Mouse (Mus musculus): ENCODE measurements at regions not wholly inside any gene's neighbourhood (a gene's known extent, or its start where the extent isn't known, plus 50 kb on each side); places are given as distances from the start of the nearest gene placed in this dataset.
"Not testable (repeated sequence)": the region's sequence is repeated elsewhere in the genome, so short reads cannot be mapped to it uniquely, and the experiment has no call there.

- no peak for ATAC-seq (replicated peaks; ENCODE audit: low FRiP score)
- Histone ChIP-seq H3K27me3 (replicated peaks; ENCODE audit: control insufficient read depth, insufficient read depth, low read length) (no peaks in the 10 kb centered on the region), H3K36me3 (ENCODE audit: control insufficient read depth, insufficient read depth, low read length) (no peaks in the 10 kb centered on the region), H3K9me3 (ENCODE audit: control insufficient read depth, low read length) (0 out of 2 replicates have a peak, but pooled peaks cover 2% of the 10 kb centered on the region), H3K9ac (ENCODE audit: low read depth, low read length) (no peak overlapping the region), H3K4me3 (ENCODE audit: low read depth, low read length) (no peak overlapping the region), H3K4me2 (no peak overlapping the region), H3K27ac (ENCODE audit: low read depth, low read length) (no peak overlapping the region), H3K4me1 (replicated peaks; ENCODE audit: control insufficient read depth, insufficient read depth, low read length) (no peaks in the 10 kb centered on the region)
- no peak for DNase-seq (ENCODE audit: low spot score)
- WGBS = 37% methylated on average over 2 of the region's 2 CpGs
Measured at GRCm38 (mm10) chr12:114406206-114406605, 862.5 kb downstream of the Adam6a start.

- H3K9ac ChIP-seq (ENCODE audit: low read depth, low read length) = no peak overlapping the region
- no peak overlapping the region for H3K4me3 ChIP-seq (ENCODE audit: low read depth, low read length)
- H3K27me3 ChIP-seq (replicated peaks; ENCODE audit: control insufficient read depth, insufficient read depth, low read length) = no peaks in the 10 kb centered on the region
- no peaks in the 10 kb centered on the region for H3K4me1 ChIP-seq (replicated peaks; ENCODE audit: control insufficient read depth, insufficient read depth, low read length)
- no peak overlapping the region for H3K27ac ChIP-seq (ENCODE audit: low read depth, low read length)
- no peak for ATAC-seq (replicated peaks; ENCODE audit: low FRiP score)
- H3K4me2 ChIP-seq = no peak overlapping the region
- H3K9me3 ChIP-seq (ENCODE audit: control insufficient read depth, low read length) = peaks cover 2% of the 10 kb centered on the region; the same call in 1 of the 2 replicates
- no peaks in the 10 kb centered on the region for H3K36me3 ChIP-seq (ENCODE audit: control insufficient read depth, insufficient read depth, low read length)
- DNase-seq (ENCODE audit: low spot score) = no peak
Measured at GRCm38 (mm10) chr12:114434529-114434928, 890.8 kb downstream of the Adam6a start.

- H3K9me3 ChIP-seq (ENCODE audit: control insufficient read depth, low read length) = peaks cover 11% of the 10 kb centered on the region; the same call in 1 of the 2 replicates
- no peak for ATAC-seq (replicated peaks; ENCODE audit: low FRiP score)
- DNase-seq (ENCODE audit: low spot score) = no peak
Measured at GRCm38 (mm10) chr12:114462037-114462436, 918.3 kb downstream of the Adam6a start.

GRCm38 (mm10) chr12:114462566-114462965 is 918.9 kb downstream of the Adam6a start:
- H3K9me3 ChIP-seq (ENCODE audit: control insufficient read depth, low read length) = peaks cover 9% of the 10 kb centered on the region; the same call in 1 of the 2 replicates
- H3K9ac ChIP-seq (ENCODE audit: low read depth, low read length) = no peak overlapping the region
- H3K36me3 ChIP-seq (ENCODE audit: control insufficient read depth, insufficient read depth, low read length) = no peaks in the 10 kb centered on the region
- no peaks in the 10 kb centered on the region for H3K27me3 ChIP-seq (replicated peaks; ENCODE audit: control insufficient read depth, insufficient read depth, low read length)
- no peak overlapping the region for H3K27ac ChIP-seq (ENCODE audit: low read depth, low read length)
- DNase-seq (ENCODE audit: low spot score) (no peak), ATAC-seq (replicated peaks; ENCODE audit: low FRiP score) (no peak)
- no peak overlapping the region for H3K4me3 ChIP-seq (ENCODE audit: low read depth, low read length)
- no peaks in the 10 kb centered on the region for H3K4me1 ChIP-seq (replicated peaks; ENCODE audit: control insufficient read depth, insufficient read depth, low read length)
- H3K4me2 ChIP-seq = no peak overlapping the region

More at GRCm38 (mm10) chr12:114462037-114462436, 918.3 kb downstream of the Adam6a start:
- Histone ChIP-seq H3K9ac (ENCODE audit: low read depth, low read length) (no peak overlapping the region), H3K4me1 (replicated peaks; ENCODE audit: control insufficient read depth, insufficient read depth, low read length) (no peaks in the 10 kb centered on the region), H3K4me2 (no peak overlapping the region), H3K36me3 (ENCODE audit: control insufficient read depth, insufficient read depth, low read length) (no peaks in the 10 kb centered on the region), H3K27me3 (replicated peaks; ENCODE audit: control insufficient read depth, insufficient read depth, low read length) (no peaks in the 10 kb centered on the region), H3K27ac (ENCODE audit: low read depth, low read length) (no peak overlapping the region), H3K4me3 (ENCODE audit: low read depth, low read length) (no peak overlapping the region)
- WGBS = 77% methylated on average over 5 of the region's 5 CpGs

GRCm38 (mm10) chr12:114468857-114469256 is 925.1 kb downstream of the Adam6a start:
- DNase-seq (ENCODE audit: low spot score) (no peak), ATAC-seq (replicated peaks; ENCODE audit: low FRiP score) (no peak)
- H3K9ac ChIP-seq (ENCODE audit: low read depth, low read length) = no peak overlapping the region
- no peaks in the 10 kb centered on the region for H3K27me3 ChIP-seq (replicated peaks; ENCODE audit: control insufficient read depth, insufficient read depth, low read length)
- no peak overlapping the region for H3K4me2 ChIP-seq
- H3K4me1 ChIP-seq (replicated peaks; ENCODE audit: control insufficient read depth, insufficient read depth, low read length) = no peaks in the 10 kb centered on the region
- no peak overlapping the region for H3K4me3 ChIP-seq (ENCODE audit: low read depth, low read length)
- no peak overlapping the region for H3K27ac ChIP-seq (ENCODE audit: low read depth, low read length)
- 79% methylated on average over 2 of the region's 2 CpGs for WGBS
- H3K36me3 ChIP-seq (ENCODE audit: control insufficient read depth, insufficient read depth, low read length) = no peaks in the 10 kb centered on the region
- H3K9me3 ChIP-seq (ENCODE audit: control insufficient read depth, low read length) = no peaks in the 10 kb centered on the region

- H3K9me3 ChIP-seq (ENCODE audit: control insufficient read depth, low read length) = not testable (repeated sequence)
Measured at GRCm38 (mm10) chr12:114472678-114473077, 929.0 kb downstream of the Adam6a start.

GRCm38 (mm10) chr12:114478741-114479140 is 935.0 kb downstream of the Adam6a start:
- 74% methylated on average over 3 of the region's 3 CpGs for WGBS
- H3K27ac ChIP-seq (ENCODE audit: low read depth, low read length) = no peak overlapping the region
- H3K9ac ChIP-seq (ENCODE audit: low read depth, low read length) = no peak overlapping the region
- no peaks in the 10 kb centered on the region for H3K9me3 ChIP-seq (ENCODE audit: control insufficient read depth, low read length)
- H3K4me3 ChIP-seq (ENCODE audit: low read depth, low read length) = no peak overlapping the region
- ATAC-seq (replicated peaks; ENCODE audit: low FRiP score) (no peak), DNase-seq (ENCODE audit: low spot score) (no peak)
- no peaks in the 10 kb centered on the region for H3K36me3 ChIP-seq (ENCODE audit: control insufficient read depth, insufficient read depth, low read length)
- H3K27me3 ChIP-seq (replicated peaks; ENCODE audit: control insufficient read depth, insufficient read depth, low read length) = no peaks in the 10 kb centered on the region
- no peaks in the 10 kb centered on the region for H3K4me1 ChIP-seq (replicated peaks; ENCODE audit: control insufficient read depth, insufficient read depth, low read length)
- no peak overlapping the region for H3K4me2 ChIP-seq

More at GRCm38 (mm10) chr12:114472678-114473077, 929.0 kb downstream of the Adam6a start:
- H3K4me3 ChIP-seq (ENCODE audit: low read depth, low read length); ATAC-seq (replicated peaks; ENCODE audit: low FRiP score); DNase-seq (ENCODE audit: low spot score); H3K27me3 ChIP-seq (replicated peaks; ENCODE audit: control insufficient read depth, insufficient read depth, low read length); H3K9ac ChIP-seq (ENCODE audit: low read depth, low read length); H3K27ac ChIP-seq (ENCODE audit: low read depth, low read length); H3K4me1 ChIP-seq (replicated peaks; ENCODE audit: control insufficient read depth, insufficient read depth, low read length); H3K4me2 ChIP-seq; H3K36me3 ChIP-seq (ENCODE audit: control insufficient read depth, insufficient read depth, low read length): not testable (repeated sequence)

GRCm38 (mm10) chr12:114493500-114494031 is 949.9 kb downstream of the Adam6a start:
- H3K27ac ChIP-seq (ENCODE audit: low read depth, low read length); H3K4me2 ChIP-seq; ATAC-seq (replicated peaks; ENCODE audit: low FRiP score); H3K4me1 ChIP-seq (replicated peaks; ENCODE audit: control insufficient read depth, insufficient read depth, low read length); H3K9me3 ChIP-seq (ENCODE audit: control insufficient read depth, low read length); DNase-seq (ENCODE audit: low spot score); H3K4me3 ChIP-seq (ENCODE audit: low read depth, low read length); H3K27me3 ChIP-seq (replicated peaks; ENCODE audit: control insufficient read depth, insufficient read depth, low read length); H3K9ac ChIP-seq (ENCODE audit: low read depth, low read length); H3K36me3 ChIP-seq (ENCODE audit: control insufficient read depth, insufficient read depth, low read length): not testable (repeated sequence)
- WGBS = 58% methylated on average over 2 of the region's 2 CpGs

- Histone ChIP-seq H3K4me1 (replicated peaks; ENCODE audit: control insufficient read depth, insufficient read depth, low read length) (no peaks in the 10 kb centered on the region), H3K27me3 (replicated peaks; ENCODE audit: control insufficient read depth, insufficient read depth, low read length) (no peaks in the 10 kb centered on the region), H3K4me2 (no peak overlapping the region), H3K9ac (ENCODE audit: low read depth, low read length) (no peak overlapping the region), H3K27ac (ENCODE audit: low read depth, low read length) (no peak overlapping the region), H3K36me3 (ENCODE audit: control insufficient read depth, insufficient read depth, low read length) (no peaks in the 10 kb centered on the region), H3K4me3 (ENCODE audit: low read depth, low read length) (no peak overlapping the region), H3K9me3 (ENCODE audit: control insufficient read depth, low read length) (no peaks in the 10 kb centered on the region)
- 40% methylated on average over 2 of the region's 2 CpGs for WGBS
- no peak for DNase-seq (ENCODE audit: low spot score)
- no peak for ATAC-seq (replicated peaks; ENCODE audit: low FRiP score)
Measured at GRCm38 (mm10) chr12:114495741-114496140, 952.0 kb downstream of the Adam6a start.

Measured in liver, embryonic 11.5 days (tissue).